Mouse (Mus musculus): ENCODE results near the gene B3gnt3. TPM values are rescaled to one million over a fixed set of nuclear protein-coding genes. Genes with fewer than 3 reads are reported as not detected.

The B3gnt3 gene
- polyA plus RNA-seq, 1 experiment from 2014 or later, result 35.9 TPM

GRCm38 (mm10) chr8:71679116-71679515 lies 22.5 kb downstream of the B3gnt3 start:
- TF ChIP-seq EP300 (optimal IDR thresholded peaks at IDR 0.05) (no peak), CTCF (IDR thresholded peaks at IDR 0.05; ENCODE audit: low read depth) (peak; percentile 4; the same call in 1 of the 2 replicates)
- DNase-seq (ENCODE audit: low spot score), result no peak
- Histone ChIP-seq H3K4me3 (ENCODE audit: low read depth, low read length) (peak overlapping the region; percentile 22), H3K27me3 (ENCODE audit: control insufficient read depth, insufficient read depth, low read length) (no peaks in the 10 kb centered on the region; the same call in 1 of the 2 replicates), H3K4me1 (replicated peaks; ENCODE audit: control insufficient read depth, insufficient read depth) (no peaks in the 10 kb centered on the region), H3K9ac (ENCODE audit: low read length) (peak overlapping the region; percentile 38; the same call in 1 of the 2 replicates), H3K4me2 (replicated peaks; ENCODE audit: low read depth) (peak overlapping the region; percentile 52), H3K27ac (replicated peaks) (no peak overlapping the region), H3K36me3 (ENCODE audit: control insufficient read depth, insufficient read depth, low read length) (no peaks in the 10 kb centered on the region), H3K9me3 (ENCODE audit: control insufficient read depth, low read length) (no peaks in the 10 kb centered on the region)
- 45% methylated on average over 16 of the region's 16 CpGs for WGBS
- ATAC-seq (ENCODE audit: low FRiP score, low TSS enrichment), result no peak

- DNase-seq (ENCODE audit: low spot score) (no peak), ATAC-seq (ENCODE audit: low FRiP score, low TSS enrichment) (no peak)
- no peak overlapping the region for H3K4me3 ChIP-seq (ENCODE audit: low read depth, low read length)
- no peaks in the 10 kb centered on the region for H3K27me3 ChIP-seq (ENCODE audit: control insufficient read depth, insufficient read depth, low read length)
- no peaks in the 10 kb centered on the region for H3K4me1 ChIP-seq (replicated peaks; ENCODE audit: control insufficient read depth, insufficient read depth)
- H3K36me3 ChIP-seq (ENCODE audit: control insufficient read depth, insufficient read depth, low read length), result no peaks in the 10 kb centered on the region
- no peaks in the 10 kb centered on the region for H3K9me3 ChIP-seq (ENCODE audit: control insufficient read depth, low read length)
- no peak overlapping the region for H3K27ac ChIP-seq (replicated peaks)
- H3K9ac ChIP-seq (ENCODE audit: low read length), result no peak overlapping the region
- TF ChIP-seq EP300 (optimal IDR thresholded peaks at IDR 0.05) (no peak), CTCF (IDR thresholded peaks at IDR 0.05; ENCODE audit: low read depth) (no peak)
- 75% methylated on average over 4 of the region's 4 CpGs for WGBS
- H3K4me2 ChIP-seq (replicated peaks; ENCODE audit: low read depth), result no peak overlapping the region
Observed at GRCm38 (mm10) chr8:71678216-71678615, 23.4 kb downstream of the B3gnt3 start.

GRCm38 (mm10) chr8:71677555-71677954 lies 24.0 kb downstream of the B3gnt3 start:
- H3K4me1 ChIP-seq (replicated peaks; ENCODE audit: control insufficient read depth, insufficient read depth), result no peaks in the 10 kb centered on the region
- TF ChIP-seq CTCF (IDR thresholded peaks at IDR 0.05; ENCODE audit: low read depth) (no peak), EP300 (optimal IDR thresholded peaks at IDR 0.05) (no peak)
- H3K27ac ChIP-seq (replicated peaks), result no peak overlapping the region
- no peak overlapping the region for H3K4me2 ChIP-seq (replicated peaks; ENCODE audit: low read depth)
- H3K27me3 ChIP-seq (ENCODE audit: control insufficient read depth, insufficient read depth, low read length), result no peaks in the 10 kb centered on the region
- no peaks in the 10 kb centered on the region for H3K9me3 ChIP-seq (ENCODE audit: control insufficient read depth, low read length)
- DNase-seq (ENCODE audit: low spot score) (no peak), ATAC-seq (ENCODE audit: low FRiP score, low TSS enrichment) (no peak)
- H3K36me3 ChIP-seq (ENCODE audit: control insufficient read depth, insufficient read depth, low read length), result no peaks in the 10 kb centered on the region
- no peak overlapping the region for H3K4me3 ChIP-seq (ENCODE audit: low read depth, low read length)
- H3K9ac ChIP-seq (ENCODE audit: low read length), result no peak overlapping the region

GRCm38 (mm10) chr8:71676803-71677202 lies 24.8 kb downstream of the B3gnt3 start:
- no peaks in the 10 kb centered on the region for H3K9me3 ChIP-seq (ENCODE audit: control insufficient read depth, low read length)
- ATAC-seq (ENCODE audit: low FRiP score, low TSS enrichment), result no peak
- WGBS, result 58% methylated on average over 9 of the region's 9 CpGs

GRCm38 (mm10) chr8:71676020-71676741 lies 25.4 kb downstream of the B3gnt3 start, which contains the start of gene Jak3:
Gene Jak3, plus strand, starts transcription at chr8:71676296.
- TF ChIP-seq EP300 (optimal IDR thresholded peaks at IDR 0.05), result peak; percentile 37
- TF ChIP-seq CTCF (IDR thresholded peaks at IDR 0.05; ENCODE audit: low read depth), result no peak
- no peaks in the 10 kb centered on the region for H3K9me3 ChIP-seq (ENCODE audit: control insufficient read depth, low read length)
- H3K9ac ChIP-seq (ENCODE audit: low read length), result peak within 1 kb of the TSS; percentile 69
- DNase-seq (ENCODE audit: low spot score) (peak; percentile 80), ATAC-seq (ENCODE audit: low FRiP score, low TSS enrichment) (peak; percentile 70)
- H3K36me3 ChIP-seq (ENCODE audit: control insufficient read depth, insufficient read depth, low read length), result no peaks in the 10 kb centered on the region
- H3K4me3 ChIP-seq (ENCODE audit: low read depth, low read length), result peak within 1 kb of the TSS; percentile 57
- peaks cover 2% of the 10 kb centered on the region; the same call in 1 of the 2 replicates for H3K4me1 ChIP-seq (replicated peaks; ENCODE audit: control insufficient read depth, insufficient read depth)
- H3K27ac ChIP-seq (replicated peaks), result peak within 1 kb of the TSS; percentile 83
- no peaks in the 10 kb centered on the region for H3K27me3 ChIP-seq (ENCODE audit: control insufficient read depth, insufficient read depth, low read length)
- peak within 1 kb of the TSS; percentile 90 for H3K4me2 ChIP-seq (replicated peaks; ENCODE audit: low read depth)
- WGBS, result 3% methylated on average over 30 of the region's 40 CpGs

More at GRCm38 (mm10) chr8:71676803-71677202, 24.8 kb downstream of the B3gnt3 start:
- Histone ChIP-seq H3K36me3 (ENCODE audit: control insufficient read depth, insufficient read depth, low read length) (no peaks in the 10 kb centered on the region), H3K27me3 (ENCODE audit: control insufficient read depth, insufficient read depth, low read length) (no peaks in the 10 kb centered on the region), H3K4me1 (replicated peaks; ENCODE audit: control insufficient read depth, insufficient read depth) (no peaks in the 10 kb centered on the region), H3K9ac (ENCODE audit: low read length) (peak overlapping the region; percentile 69), H3K4me2 (replicated peaks; ENCODE audit: low read depth) (peak overlapping the region; percentile 90), H3K4me3 (ENCODE audit: low read depth, low read length) (peak overlapping the region; percentile 57), H3K27ac (replicated peaks) (peak overlapping the region; percentile 83)
- no peak for DNase-seq (ENCODE audit: low spot score)
- TF ChIP-seq EP300 (optimal IDR thresholded peaks at IDR 0.05) (no peak), CTCF (IDR thresholded peaks at IDR 0.05; ENCODE audit: low read depth) (no peak)

GRCm38 (mm10) chr8:71675456-71676019 lies 26.1 kb downstream of the B3gnt3 start:
- H3K27me3 ChIP-seq (ENCODE audit: control insufficient read depth, insufficient read depth, low read length), result no peaks in the 10 kb centered on the region
- peak overlapping the region; percentile 57 for H3K4me3 ChIP-seq (ENCODE audit: low read depth, low read length)
- H3K9me3 ChIP-seq (ENCODE audit: control insufficient read depth, low read length), result no peaks in the 10 kb centered on the region
- H3K4me2 ChIP-seq (replicated peaks; ENCODE audit: low read depth), result peak overlapping the region; percentile 90
- peak overlapping the region; percentile 69; the same call in 1 of the 2 replicates for H3K9ac ChIP-seq (ENCODE audit: low read length)
- no peak for TF ChIP-seq EP300 (optimal IDR thresholded peaks at IDR 0.05)
- TF ChIP-seq CTCF (IDR thresholded peaks at IDR 0.05; ENCODE audit: low read depth), result no peak
- ATAC-seq (ENCODE audit: low FRiP score, low TSS enrichment) (no peak), DNase-seq (ENCODE audit: low spot score) (no peak)
- no peaks in the 10 kb centered on the region for H3K36me3 ChIP-seq (ENCODE audit: control insufficient read depth, insufficient read depth, low read length)
- WGBS, result 39% methylated on average over 9 of the region's 9 CpGs
- H3K4me1 ChIP-seq (replicated peaks; ENCODE audit: control insufficient read depth, insufficient read depth), result peaks cover 7% of the 10 kb centered on the region; the same call in 1 of the 2 replicates
- H3K27ac ChIP-seq (replicated peaks), result peak overlapping the region; percentile 83

All from stomach, postnatal 0 days (tissue).